Mouse (Mus musculus): Measurements from ENCODE around the gene Naa38. TPM values are rescaled to one million over a fixed set of nuclear protein-coding genes. Genes with fewer than 3 reads are reported as not detected.

Naa38 gene
- polyA plus RNA-seq, 1 experiment = 77.9 TPM

DNA sequence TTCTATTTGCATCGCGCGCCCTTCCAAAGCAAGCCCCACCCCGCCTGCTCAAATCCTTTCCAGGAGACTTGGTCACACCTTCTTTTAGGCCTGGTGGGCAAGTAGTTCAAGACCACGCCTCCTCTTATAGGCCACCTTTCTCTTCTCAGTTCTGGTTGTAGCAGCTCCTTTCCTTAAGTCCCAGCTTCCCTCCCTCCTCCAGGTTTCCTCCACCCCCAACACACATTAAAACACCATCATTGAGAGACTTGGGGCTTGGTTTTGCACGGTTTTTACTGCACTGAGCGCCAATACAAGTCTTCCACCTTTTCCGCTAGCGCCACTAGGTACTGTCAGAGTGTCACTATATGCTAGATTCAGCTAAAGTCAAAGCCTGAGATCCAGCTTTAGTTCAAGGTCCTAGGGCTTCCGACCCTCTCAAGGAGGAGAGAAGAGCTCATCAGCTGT lies 25.3 kb downstream of the Naa38 start:
- H3K27ac ChIP-seq (ENCODE audit: insufficient read depth, low read length) = no peak overlapping the region
- TF ChIP-seq EP300 (IDR thresholded peaks at IDR 0.05; ENCODE audit: insufficient read depth, low read depth, low read length) = no peak
- TF ChIP-seq POLR2A (IDR thresholded peaks at IDR 0.05; ENCODE audit: insufficient read depth, low read length) = no peak
- TF ChIP-seq CTCF (IDR thresholded peaks at IDR 0.05; ENCODE audit: low read depth, low read length) = no peak
- peak overlapping the region; percentile 76 for H3K4me3 ChIP-seq (ENCODE audit: low read depth, low read length)
- no peaks in the 10 kb centered on the region for H3K27me3 ChIP-seq (ENCODE audit: control insufficient read depth, insufficient read depth, low read length, poor library complexity, severe bottlenecking)
- no peaks in the 10 kb centered on the region for H3K9me3 ChIP-seq (replicated peaks; ENCODE audit: control insufficient read depth, insufficient read depth, low read length, poor library complexity, severe bottlenecking)
- H3K9ac ChIP-seq (ENCODE audit: low read depth, poor library complexity, severe bottlenecking) = 0 out of 2 replicates have a peak overlapping the region, but pooled peaks have one; percentile 8
- H3K36me3 ChIP-seq (ENCODE audit: control insufficient read depth, insufficient read depth, low read length, poor library complexity, severe bottlenecking) = no peaks in the 10 kb centered on the region
- H3K4me1 ChIP-seq (ENCODE audit: control insufficient read depth, insufficient read depth, low read length) = peaks cover 5% of the 10 kb centered on the region

- Histone ChIP-seq H3K9ac (ENCODE audit: low read depth, poor library complexity, severe bottlenecking) (0 out of 2 replicates have a peak overlapping the region, but pooled peaks have one; percentile 8), H3K36me3 (ENCODE audit: control insufficient read depth, insufficient read depth, low read length, poor library complexity, severe bottlenecking) (no peaks in the 10 kb centered on the region), H3K27ac (ENCODE audit: insufficient read depth, low read length) (no peak overlapping the region), H3K27me3 (ENCODE audit: control insufficient read depth, insufficient read depth, low read length, poor library complexity, severe bottlenecking) (no peaks in the 10 kb centered on the region), H3K4me3 (ENCODE audit: low read depth, low read length) (no peak overlapping the region), H3K4me1 (ENCODE audit: control insufficient read depth, insufficient read depth, low read length) (peaks cover 5% of the 10 kb centered on the region), H3K9me3 (replicated peaks; ENCODE audit: control insufficient read depth, insufficient read depth, low read length, poor library complexity, severe bottlenecking) (no peaks in the 10 kb centered on the region)
- TF ChIP-seq EP300 (IDR thresholded peaks at IDR 0.05; ENCODE audit: insufficient read depth, low read depth, low read length) (no peak), POLR2A (IDR thresholded peaks at IDR 0.05; ENCODE audit: insufficient read depth, low read length) (no peak), CTCF (IDR thresholded peaks at IDR 0.05; ENCODE audit: low read depth, low read length) (no peak)
These were observed 26.1 kb downstream of the Naa38 start for GRCm38 (mm10) chr11:69421131-69421977.

DNA sequence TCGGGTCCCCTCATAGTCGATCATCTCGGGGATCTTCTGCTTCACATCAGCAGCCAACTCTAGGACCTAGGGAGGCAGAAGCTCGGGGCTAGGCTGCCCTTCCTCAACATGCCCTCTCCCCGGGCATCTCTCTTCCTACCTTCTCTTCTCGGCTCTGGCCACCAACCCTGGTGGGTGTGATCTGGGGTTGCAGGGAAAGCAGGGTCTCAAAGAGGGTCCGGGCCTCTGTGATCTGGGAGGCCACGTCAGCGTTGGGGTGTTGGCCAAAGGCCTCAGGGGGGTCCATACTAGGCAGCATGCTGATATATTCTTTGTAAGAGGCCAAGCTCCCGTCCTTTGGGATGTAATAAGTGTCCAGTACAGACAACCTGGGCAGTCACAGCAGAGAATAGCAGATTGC lies 27.6 kb downstream of the Naa38 start:
- Histone ChIP-seq H3K9ac (ENCODE audit: low read depth, poor library complexity, severe bottlenecking) (no peak overlapping the region), H3K27me3 (ENCODE audit: control insufficient read depth, insufficient read depth, low read length, poor library complexity, severe bottlenecking) (no peaks in the 10 kb centered on the region), H3K9me3 (replicated peaks; ENCODE audit: control insufficient read depth, insufficient read depth, low read length, poor library complexity, severe bottlenecking) (no peaks in the 10 kb centered on the region), H3K27ac (ENCODE audit: insufficient read depth, low read length) (no peak overlapping the region), H3K4me1 (ENCODE audit: control insufficient read depth, insufficient read depth, low read length) (peaks cover 5% of the 10 kb centered on the region), H3K36me3 (ENCODE audit: control insufficient read depth, insufficient read depth, low read length, poor library complexity, severe bottlenecking) (no peaks in the 10 kb centered on the region), H3K4me3 (ENCODE audit: low read depth, low read length) (no peak overlapping the region)
- no peak for TF ChIP-seq CTCF (IDR thresholded peaks at IDR 0.05; ENCODE audit: low read depth, low read length)

DNA sequence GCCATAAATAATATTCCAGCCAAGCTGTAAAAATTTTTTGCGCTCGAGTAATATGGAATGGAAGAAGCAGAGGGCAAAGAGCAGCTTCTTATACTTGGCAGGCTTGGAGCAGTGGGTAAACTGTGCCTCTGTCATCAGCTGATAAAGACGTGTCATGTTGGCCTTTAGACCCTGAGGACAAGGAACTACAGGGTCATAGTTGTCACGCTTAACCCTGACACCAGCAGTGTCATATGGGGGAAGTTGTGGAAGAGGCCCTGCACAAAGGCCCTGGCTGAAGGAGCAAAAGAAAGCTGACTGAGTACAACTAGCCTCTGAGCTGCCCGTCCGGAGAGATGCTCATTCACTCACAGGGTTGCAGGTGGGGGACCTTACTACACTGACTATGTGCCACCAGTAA lies 28.6 kb downstream of the Naa38 start:
- Histone ChIP-seq H3K36me3 (ENCODE audit: control insufficient read depth, insufficient read depth, low read length, poor library complexity, severe bottlenecking) (no peaks in the 10 kb centered on the region), H3K4me3 (ENCODE audit: low read depth, low read length) (no peak overlapping the region), H3K27ac (ENCODE audit: insufficient read depth, low read length) (no peak overlapping the region), H3K9ac (ENCODE audit: low read depth, poor library complexity, severe bottlenecking) (no peak overlapping the region), H3K27me3 (ENCODE audit: control insufficient read depth, insufficient read depth, low read length, poor library complexity, severe bottlenecking) (no peaks in the 10 kb centered on the region), H3K4me1 (ENCODE audit: control insufficient read depth, insufficient read depth, low read length) (peaks cover 5% of the 10 kb centered on the region), H3K9me3 (replicated peaks; ENCODE audit: control insufficient read depth, insufficient read depth, low read length, poor library complexity, severe bottlenecking) (no peaks in the 10 kb centered on the region)
- TF ChIP-seq CTCF (IDR thresholded peaks at IDR 0.05; ENCODE audit: low read depth, low read length) (no peak), POLR2A (IDR thresholded peaks at IDR 0.05; ENCODE audit: insufficient read depth, low read length) (no peak), EP300 (IDR thresholded peaks at IDR 0.05; ENCODE audit: insufficient read depth, low read depth, low read length) (no peak)

- Histone ChIP-seq H3K9ac (ENCODE audit: low read depth, poor library complexity, severe bottlenecking) (no peak overlapping the region), H3K9me3 (replicated peaks; ENCODE audit: control insufficient read depth, insufficient read depth, low read length, poor library complexity, severe bottlenecking) (no peaks in the 10 kb centered on the region), H3K4me3 (ENCODE audit: low read depth, low read length) (no peak overlapping the region), H3K27me3 (ENCODE audit: control insufficient read depth, insufficient read depth, low read length, poor library complexity, severe bottlenecking) (no peaks in the 10 kb centered on the region), H3K27ac (ENCODE audit: insufficient read depth, low read length) (no peak overlapping the region), H3K36me3 (ENCODE audit: control insufficient read depth, insufficient read depth, low read length, poor library complexity, severe bottlenecking) (no peaks in the 10 kb centered on the region), H3K4me1 (ENCODE audit: control insufficient read depth, insufficient read depth, low read length) (peaks cover 3% of the 10 kb centered on the region)
- no peak for TF ChIP-seq POLR2A (IDR thresholded peaks at IDR 0.05; ENCODE audit: insufficient read depth, low read length)
- no peak for TF ChIP-seq EP300 (IDR thresholded peaks at IDR 0.05; ENCODE audit: insufficient read depth, low read depth, low read length)
- no peak for TF ChIP-seq CTCF (IDR thresholded peaks at IDR 0.05; ENCODE audit: low read depth, low read length)
These were observed 31.0 kb downstream of the Naa38 start for GRCm38 (mm10) chr11:69426246-69426645.

GRCm38 (mm10) chr11:69428751-69429150 lies 33.5 kb downstream of the Naa38 start:
- Histone ChIP-seq H3K9ac (ENCODE audit: low read depth, poor library complexity, severe bottlenecking) (no peak overlapping the region), H3K27me3 (ENCODE audit: control insufficient read depth, insufficient read depth, low read length, poor library complexity, severe bottlenecking) (no peaks in the 10 kb centered on the region), H3K27ac (ENCODE audit: insufficient read depth, low read length) (no peak overlapping the region), H3K36me3 (ENCODE audit: control insufficient read depth, insufficient read depth, low read length, poor library complexity, severe bottlenecking) (no peaks in the 10 kb centered on the region), H3K4me1 (ENCODE audit: control insufficient read depth, insufficient read depth, low read length) (peaks cover 1% of the 10 kb centered on the region), H3K4me3 (ENCODE audit: low read depth, low read length) (no peak overlapping the region), H3K9me3 (replicated peaks; ENCODE audit: control insufficient read depth, insufficient read depth, low read length, poor library complexity, severe bottlenecking) (no peaks in the 10 kb centered on the region)
- no peak for TF ChIP-seq CTCF (IDR thresholded peaks at IDR 0.05; ENCODE audit: low read depth, low read length)
- no peak for TF ChIP-seq POLR2A (IDR thresholded peaks at IDR 0.05; ENCODE audit: insufficient read depth, low read length)
- TF ChIP-seq EP300 (IDR thresholded peaks at IDR 0.05; ENCODE audit: insufficient read depth, low read depth, low read length) = no peak
